Mouse (Mus musculus) heart, embryonic 15.5 days (tissue): ENCODE data around the gene Dpy19l1. TPM values are rescaled to one million over a fixed set of nuclear protein-coding genes. Genes with fewer than 3 reads are reported as not detected.

Experiments
- ATAC-seq: fragments of 200-750 bp; cut with Nextera tagmentation; replicated peaks from 2 replicates; pipeline ENCODE4 v1.8.0; 2017; ENCODE audit warnings: low read depth, moderate TSS enrichment; ENCODE audit not compliant: insufficient number of reproducible peaks, insufficient read depth, low FRiP score
- H3K27ac ChIP-seq: fragments of 300-500 bp; sonication (generic); 2 replicates; pipeline ENCODE4 v1.5.1; 2015; ENCODE audit warnings: mild to moderate bottlenecking, inconsistent platforms
- H3K27me3 ChIP-seq: fragments of 300-500 bp; sonication (generic); 2 replicates; pipeline ENCODE4 v1.6.1; 2015; ENCODE audit warnings: inconsistent platforms
- H3K36me3 ChIP-seq: fragments of 300-500 bp; sonication (generic); 2 replicates; pipeline ENCODE4 v1.6.1; 2015; ENCODE audit warnings: mild to moderate bottlenecking, inconsistent platforms
- H3K4me1 ChIP-seq: fragments of 300-500 bp; sonication (generic); replicated peaks from 2 replicates; pipeline ENCODE4 v1.6.1; 2015; ENCODE audit warnings: inconsistent platforms
- H3K4me2 ChIP-seq: fragments of 300-500 bp; sonication (generic); 2 replicates; pipeline ENCODE4 v1.6.1; 2015; ENCODE audit warnings: inconsistent platforms, mild to moderate bottlenecking, moderate library complexity
- H3K4me3 ChIP-seq: fragments of 300-500 bp; sonication (generic); 2 replicates; pipeline ENCODE4 v1.5.1; 2015; ENCODE audit warnings: mild to moderate bottlenecking, inconsistent platforms
- H3K9ac ChIP-seq: fragments of 300-500 bp; sonication (generic); 2 replicates; pipeline ENCODE4 v1.6.1; 2015; ENCODE audit warnings: mild to moderate bottlenecking, inconsistent platforms
- H3K9me3 ChIP-seq: fragments of 300-500 bp; sonication (generic); replicated peaks from 2 replicates; pipeline ENCODE4 v1.6.1; 2016; ENCODE audit warnings: inconsistent platforms
- WGBS: fragments of 180-500 bp; shearing (Covaris S2); methylation state at CpG from one replicate; pipeline ENCODE4 v1.1.7; 2015; ENCODE audit warnings: mixed read lengths; 5-methylcytosine and 5-hydroxymethylcytosine counted together
- polyA plus RNA-seq: library from polyadenylated mRNA; unstranded; fragments of >200 nt; fragmentation: Nextera tagmentation; extraction: Ambion mirVana; gene quantifications from 2 replicates; pipeline ENCODE4 v1.2.1, GENCODE M21; 2015

The Dpy19l1 gene
- polyA plus RNA-seq, 1 experiment from 2014 or later = 9.7 TPM

DNA sequence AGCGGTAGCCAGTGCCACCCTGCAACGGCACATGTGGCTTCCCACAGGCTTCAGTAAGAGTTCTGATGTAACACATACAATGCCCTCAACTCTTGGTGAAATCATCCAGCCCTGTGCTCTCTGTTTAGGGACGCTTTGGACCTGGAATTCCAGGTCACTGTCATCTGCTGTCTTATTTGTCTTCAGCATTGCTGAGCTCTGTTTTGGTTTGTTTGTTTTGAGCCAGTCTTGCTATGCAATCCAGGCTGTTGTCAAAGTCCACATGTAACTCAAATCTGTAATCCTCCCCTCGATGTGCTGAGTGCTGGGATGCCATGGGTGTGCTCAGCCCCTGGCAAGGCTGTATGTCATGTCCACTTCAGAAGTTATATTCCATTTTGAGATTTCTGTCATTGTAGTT lies 82.8 kb downstream of the Dpy19l1 start:
- H3K9ac ChIP-seq = no peak overlapping the region
- H3K4me1 ChIP-seq = 0 out of 2 replicates have a peak, but pooled peaks cover 3% of the 10 kb centered on the region
- H3K9me3 ChIP-seq = no peaks in the 10 kb centered on the region
- ATAC-seq = no peak
- no peaks in the 10 kb centered on the region for H3K27me3 ChIP-seq
- H3K36me3 ChIP-seq = no peaks in the 10 kb centered on the region; the same call in 1 of the 2 replicates
- H3K27ac ChIP-seq = no peak overlapping the region
- WGBS = 96% methylated on average over 4 of the region's 4 CpGs
- H3K4me2 ChIP-seq = no peak overlapping the region
- H3K4me3 ChIP-seq = no peak overlapping the region

GRCm38 (mm10) chr9:24418281-24418680 lies 84.7 kb downstream of the Dpy19l1 start:
- no peak for ATAC-seq
- Histone ChIP-seq H3K27ac (no peak overlapping the region), H3K4me1 (0 out of 2 replicates have a peak, but pooled peaks cover 4% of the 10 kb centered on the region), H3K9ac (no peak overlapping the region), H3K9me3 (no peaks in the 10 kb centered on the region), H3K36me3 (no peaks in the 10 kb centered on the region; the same call in 1 of the 2 replicates), H3K27me3 (no peaks in the 10 kb centered on the region), H3K4me3 (no peak overlapping the region), H3K4me2 (no peak overlapping the region)
- 78% methylated on average over 5 of the region's 5 CpGs for WGBS

GRCm38 (mm10) chr9:24411483-24411882 lies 91.5 kb downstream of the Dpy19l1 start:
- Histone ChIP-seq H3K9ac (no peak overlapping the region), H3K36me3 (peaks cover 5% of the 10 kb centered on the region), H3K4me1 (0 out of 2 replicates have a peak, but pooled peaks cover 2% of the 10 kb centered on the region), H3K27ac (no peak overlapping the region), H3K4me3 (no peak overlapping the region), H3K27me3 (no peaks in the 10 kb centered on the region), H3K4me2 (no peak overlapping the region), H3K9me3 (no peaks in the 10 kb centered on the region)
- WGBS = 94% methylated on average over 8 of the region's 8 CpGs
- ATAC-seq = no peak

DNA sequence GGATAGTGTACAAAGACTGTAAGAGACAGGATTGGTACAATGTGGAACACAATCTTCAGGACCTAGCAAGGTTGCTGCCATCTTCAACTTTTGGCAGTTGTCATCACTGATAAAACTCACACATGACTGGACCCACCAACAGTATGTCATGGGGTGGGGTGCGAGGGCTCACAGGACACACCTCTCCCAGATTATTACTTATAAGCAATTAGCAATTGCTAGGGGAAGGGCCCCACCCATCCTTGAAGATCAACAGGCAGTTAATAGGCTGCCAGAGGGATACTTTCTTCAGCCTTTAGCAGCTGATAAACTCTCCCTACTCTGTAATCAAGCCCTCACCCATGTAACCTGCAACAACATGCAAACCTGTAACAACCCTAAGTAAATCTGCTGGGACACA lies 92.5 kb downstream of the Dpy19l1 start:
- H3K9me3 ChIP-seq = no peaks in the 10 kb centered on the region
- WGBS = 86% methylated on average over 1 of the region's 1 CpGs
- no peak overlapping the region for H3K4me3 ChIP-seq
- ATAC-seq = no peak
- H3K4me1 ChIP-seq = 0 out of 2 replicates have a peak, but pooled peaks cover 2% of the 10 kb centered on the region
- peaks cover 5% of the 10 kb centered on the region for H3K36me3 ChIP-seq
- H3K27ac ChIP-seq = no peak overlapping the region
- no peak overlapping the region for H3K9ac ChIP-seq
- no peaks in the 10 kb centered on the region for H3K27me3 ChIP-seq
- no peak overlapping the region for H3K4me2 ChIP-seq

GRCm38 (mm10) chr9:24407992-24408391 lies 94.9 kb downstream of the Dpy19l1 start:
- no peak for ATAC-seq
- Histone ChIP-seq H3K9ac (no peak overlapping the region), H3K4me1 (no peaks in the 10 kb centered on the region), H3K4me2 (no peak overlapping the region), H3K27ac (no peak overlapping the region), H3K4me3 (no peak overlapping the region), H3K9me3 (no peaks in the 10 kb centered on the region), H3K27me3 (no peaks in the 10 kb centered on the region), H3K36me3 (peaks cover 5% of the 10 kb centered on the region)
- 62% methylated on average over 3 of the region's 3 CpGs for WGBS

DNA sequence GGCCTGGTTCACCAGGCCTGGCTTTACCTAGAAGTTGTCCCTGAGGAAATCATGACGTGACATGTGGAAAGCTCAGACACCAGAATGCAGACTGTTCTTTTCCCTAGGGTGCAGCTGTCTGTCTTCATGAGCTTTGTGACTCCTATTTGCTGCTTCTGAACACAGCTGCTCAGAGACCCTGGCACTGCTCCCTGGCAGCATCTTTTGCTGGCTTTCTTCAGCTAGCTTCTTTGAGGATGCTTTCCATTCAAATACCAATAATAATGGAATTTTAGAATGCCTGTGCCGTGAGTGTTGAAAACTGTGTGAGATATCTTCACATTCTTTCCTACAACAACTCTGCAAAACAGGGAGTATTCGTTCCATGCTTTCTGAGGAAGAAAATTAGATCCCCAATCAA lies 108.8 kb downstream of the Dpy19l1 start:
- Histone ChIP-seq H3K4me3 (no peak overlapping the region), H3K27ac (no peak overlapping the region), H3K9me3 (0 out of 2 replicates have a peak, but pooled peaks cover 2% of the 10 kb centered on the region), H3K4me2 (no peak overlapping the region), H3K27me3 (no peaks in the 10 kb centered on the region), H3K9ac (no peak overlapping the region), H3K4me1 (no peaks in the 10 kb centered on the region), H3K36me3 (no peaks in the 10 kb centered on the region)
- WGBS = 43% methylated on average over 3 of the region's 3 CpGs
- ATAC-seq = no peak

- H3K27me3 ChIP-seq = no peaks in the 10 kb centered on the region
- no peak overlapping the region for H3K4me3 ChIP-seq
- H3K4me1 ChIP-seq = no peaks in the 10 kb centered on the region
- H3K27ac ChIP-seq = no peak overlapping the region
- H3K9ac ChIP-seq = no peak overlapping the region
- ATAC-seq = no peak
- H3K36me3 ChIP-seq = no peaks in the 10 kb centered on the region
- H3K4me2 ChIP-seq = no peak overlapping the region
- 76% methylated on average over 8 of the region's 8 CpGs for WGBS
- no peaks in the 10 kb centered on the region for H3K9me3 ChIP-seq
These were observed 112.1 kb downstream of the Dpy19l1 start for GRCm38 (mm10) chr9:24390807-24391370.

- no peaks in the 10 kb centered on the region for H3K4me1 ChIP-seq
- H3K4me3 ChIP-seq = no peak overlapping the region
- no peaks in the 10 kb centered on the region for H3K27me3 ChIP-seq
- H3K4me2 ChIP-seq = no peak overlapping the region
- H3K9ac ChIP-seq = no peak overlapping the region
- H3K36me3 ChIP-seq = no peaks in the 10 kb centered on the region
- no peak overlapping the region for H3K27ac ChIP-seq
- no peak for ATAC-seq
- H3K9me3 ChIP-seq = no peaks in the 10 kb centered on the region
These were observed 115.7 kb downstream of the Dpy19l1 start for GRCm38 (mm10) chr9:24387230-24387629.

- Histone ChIP-seq H3K36me3 (no peaks in the 10 kb centered on the region), H3K4me1 (no peaks in the 10 kb centered on the region), H3K27me3 (no peaks in the 10 kb centered on the region), H3K4me3 (no peak overlapping the region), H3K27ac (no peak overlapping the region), H3K9ac (no peak overlapping the region), H3K9me3 (no peaks in the 10 kb centered on the region), H3K4me2 (no peak overlapping the region)
- WGBS = 57% methylated on average over 3 of the region's 3 CpGs
- no peak for ATAC-seq
These were observed 123.6 kb downstream of the Dpy19l1 start for GRCm38 (mm10) chr9:24379321-24379720.

GRCm38 (mm10) chr9:24378848-24379247 lies 124.1 kb downstream of the Dpy19l1 start:
- Histone ChIP-seq H3K9ac (no peak overlapping the region), H3K9me3 (no peaks in the 10 kb centered on the region), H3K27me3 (no peaks in the 10 kb centered on the region), H3K4me1 (no peaks in the 10 kb centered on the region), H3K4me3 (no peak overlapping the region), H3K36me3 (no peaks in the 10 kb centered on the region), H3K4me2 (no peak overlapping the region), H3K27ac (no peak overlapping the region)
- WGBS = 86% methylated on average over 2 of the region's 2 CpGs
- ATAC-seq = no peak
